Mouse (Mus musculus) CD4-positive naive resting alpha-beta T cell, adult 76 days (primary cell): Measurements from ENCODE around the gene Abo. TPM values are rescaled to one million over a fixed set of nuclear protein-coding genes. Genes with fewer than 3 reads are reported as not detected.

Experiments
- total RNA-seq: library from RNA; stranded (reverse); gene quantifications from one replicate; pipeline ENCODE4 v1.2.4, GENCODE M21; 2023

Abo gene
- not detected for total RNA-seq

GRCm38 (mm10) chr2:26864879-26865278, at the start of gene Abo:
Gene Abo, minus strand, starts transcription at chr2:26864979.

GRCm38 (mm10) chr2:26910124-26910993, 45.6 kb upstream of the Abo start, which contains the start of the genes Med22 and Rpl7a:
Gene Med22, minus strand, starts transcription at chr2:26910677.
Gene Rpl7a, plus strand, starts transcription at chr2:26910764.

GRCm38 (mm10) chr2:26902467-26903220, 37.9 kb upstream of the Abo start, which contains the start of gene Surf6:
Gene Surf6, minus strand, starts transcription at chr2:26902879.

Other genes starting within 250 kb of the Abo start
- 1.6 TPM for gene Fam69b, start 236.5 kb downstream of the Abo start, total RNA-seq
- 4.2 TPM for gene Lcn4, start 193.7 kb downstream of the Abo start, total RNA-seq
- gene Surf6, start 37.9 kb upstream of the Abo start, total RNA-seq, result 62.8 TPM
- gene Med22, start 45.7 kb upstream of the Abo start, total RNA-seq, result 16.6 TPM
- gene Rpl7a, start 45.8 kb upstream of the Abo start, total RNA-seq, result 1,114 TPM
- 45.4 TPM for gene Surf2, start 51.4 kb upstream of the Abo start, total RNA-seq
- 67.8 TPM for gene Surf1, start 51.6 kb upstream of the Abo start, total RNA-seq
- gene Surf4, start 68.9 kb upstream of the Abo start, total RNA-seq, result 85.7 TPM
- not detected for gene Stkld1, start 69.1 kb upstream of the Abo start, total RNA-seq
- 56.8 TPM for gene Rexo4, start 99.4 kb upstream of the Abo start, total RNA-seq
- gene Adamts13, start 108.4 kb upstream of the Abo start, total RNA-seq, result not detected
- 27.6 TPM for gene Cacfd1, start 144.9 kb upstream of the Abo start, total RNA-seq
- gene Slc2a6, start 163.0 kb upstream of the Abo start, total RNA-seq, result 1.2 TPM
- gene Mymk, start 207.2 kb upstream of the Abo start, total RNA-seq, result not detected
- gene Adamtsl2, start 214.4 kb upstream of the Abo start, total RNA-seq, result not detected